Mouse (Mus musculus) hematopoietic stem cell, adult 5-6 weeks (primary cell): ENCODE measurements at regions not wholly inside any gene's neighbourhood (a gene's known extent, or its start where the extent isn't known, plus 50 kb on each side); places are given as distances from the start of the nearest gene placed in this dataset.
A peak's percentile ranks its signal among the peaks of the same experiment; 100 is the strongest.

Experiments
- ATAC-seq, 2 experiments: fragments of 125-278 bp in 1 of 2; replicated peaks in 1 of 2; 2 replicates each; pipeline ENCODE4 v1.8.0; 2016 to 2017; ENCODE audit warnings: inconsistent platforms in 2 of 2, mild to moderate bottlenecking in 2 of 2, moderate number of reproducible peaks in 2 of 2, low read depth in 1 of 2, moderate TSS enrichment in 1 of 2; ENCODE audit not compliant: low FRiP score in 2 of 2, poor library complexity in 2 of 2, severe bottlenecking in 2 of 2, insufficient read depth in 1 of 2, low TSS enrichment in 1 of 2

DNA sequence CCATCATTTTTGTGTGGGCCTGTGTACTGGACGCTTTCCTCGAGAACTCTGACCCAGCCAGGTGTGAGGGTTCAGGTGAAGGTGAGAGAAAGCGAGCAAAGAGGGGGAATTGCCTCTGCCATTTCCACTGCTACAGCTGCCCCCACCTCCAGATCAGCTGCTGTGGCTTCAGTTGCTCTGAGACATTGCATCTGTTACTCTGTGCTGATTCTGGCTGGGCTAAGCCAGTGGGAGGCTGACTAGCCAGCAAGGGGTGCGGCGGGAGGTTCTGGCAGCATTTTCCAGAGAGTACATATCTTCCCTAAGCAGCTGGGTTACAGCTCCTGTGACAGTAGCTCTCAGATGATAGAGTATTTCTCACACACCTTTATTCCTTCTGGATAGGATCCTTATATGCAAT, 712.7 kb upstream of the Cdh18 start:
- no peak for ATAC-seq

GRCm38 (mm10) chr15:21858540-21858939, 690.3 kb upstream of the Cdh18 start:
- ATAC-seq = no peak

GRCm38 (mm10) chr15:21885181-21885580, 663.6 kb upstream of the Cdh18 start:
- ATAC-seq = peak; percentile 29 to 42; a peak in 1 of 4 replicates
